Mouse (Mus musculus): ENCODE data around the gene Taar5. TPM values are rescaled to one million over a fixed set of nuclear protein-coding genes. Genes with fewer than 3 reads are reported as not detected.

The Taar5 gene
- polyA plus RNA-seq, 1 experiment from 2014 or later = not detected

- Histone ChIP-seq H3K9me3 (replicated peaks) (no peaks in the 10 kb centered on the region), H3K27me3 (ENCODE audit: low read depth, poor library complexity, severe bottlenecking) (no peaks in the 10 kb centered on the region), H3K36me3 (no peaks in the 10 kb centered on the region), H3K4me1 (no peaks in the 10 kb centered on the region), H3K4me3 (no peak overlapping the region), H3K27ac (no peak overlapping the region)
- DNase-seq (ENCODE audit: low spot score) = no peak
- 85% methylated on average over 5 of the region's 5 CpGs for WGBS
Measured at GRCm38 (mm10) chr10:23971256-23971655, 750 bp downstream of the Taar5 start.

- no peaks in the 10 kb centered on the region for H3K9me3 ChIP-seq (replicated peaks)
- H3K27me3 ChIP-seq (ENCODE audit: low read depth, poor library complexity, severe bottlenecking) = no peaks in the 10 kb centered on the region
- H3K4me3 ChIP-seq = no peak overlapping the region
- no peak overlapping the region for H3K27ac ChIP-seq
- no peaks in the 10 kb centered on the region for H3K36me3 ChIP-seq
- no peaks in the 10 kb centered on the region for H3K4me1 ChIP-seq
- DNase-seq (ENCODE audit: low spot score) = no peak
- 60% methylated on average over 4 of the region's 4 CpGs for WGBS
Measured at GRCm38 (mm10) chr10:23977958-23978357, 7.5 kb downstream of the Taar5 start.

- no peaks in the 10 kb centered on the region for H3K9me3 ChIP-seq (replicated peaks)
- H3K4me3 ChIP-seq = no peak overlapping the region
- H3K36me3 ChIP-seq = no peaks in the 10 kb centered on the region
- WGBS = 45% methylated on average over 16 of the region's 16 CpGs
- H3K4me1 ChIP-seq = no peaks in the 10 kb centered on the region
- peak; percentile 81 for DNase-seq (ENCODE audit: low spot score)
- H3K27ac ChIP-seq = no peak overlapping the region
- H3K27me3 ChIP-seq (ENCODE audit: low read depth, poor library complexity, severe bottlenecking) = no peaks in the 10 kb centered on the region
Measured at GRCm38 (mm10) chr10:23978901-23979705, 8.6 kb downstream of the Taar5 start.

- WGBS = 82% methylated on average over 8 of the region's 8 CpGs
- H3K27me3 ChIP-seq (ENCODE audit: low read depth, poor library complexity, severe bottlenecking) = no peaks in the 10 kb centered on the region
- H3K9me3 ChIP-seq (replicated peaks) = no peaks in the 10 kb centered on the region
- H3K4me1 ChIP-seq = no peaks in the 10 kb centered on the region
- H3K36me3 ChIP-seq = no peaks in the 10 kb centered on the region
- H3K27ac ChIP-seq = no peak within 1 kb of the TSS
- H3K4me3 ChIP-seq = no peak within 1 kb of the TSS
- DNase-seq (ENCODE audit: low spot score) = no peak
Measured at GRCm38 (mm10) chr10:23985546-23985945, 15.0 kb downstream of the Taar5 start, which contains the start of gene Taar6. Gene Taar6 (minus strand): TSS chr10:23985646.

- no peaks in the 10 kb centered on the region for H3K27me3 ChIP-seq (ENCODE audit: low read depth, poor library complexity, severe bottlenecking)
- no peak overlapping the region for H3K27ac ChIP-seq
- no peaks in the 10 kb centered on the region for H3K36me3 ChIP-seq
- no peak for DNase-seq (ENCODE audit: low spot score)
- 93% methylated on average over 5 of the region's 5 CpGs for WGBS
- no peaks in the 10 kb centered on the region for H3K4me1 ChIP-seq
- no peaks in the 10 kb centered on the region for H3K9me3 ChIP-seq (replicated peaks)
- no peak overlapping the region for H3K4me3 ChIP-seq
Measured at GRCm38 (mm10) chr10:23986419-23986818, 15.9 kb downstream of the Taar5 start.

GRCm38 (mm10) chr10:23993381-23993780 lies 22.9 kb downstream of the Taar5 start, which contains the start of gene Taar7a:
Gene Taar7a (minus strand): TSS chr10:23993481.
- Histone ChIP-seq H3K4me3 (no peak within 1 kb of the TSS), H3K36me3 (no peaks in the 10 kb centered on the region), H3K27ac (no peak within 1 kb of the TSS), H3K4me1 (no peaks in the 10 kb centered on the region), H3K9me3 (replicated peaks) (no peaks in the 10 kb centered on the region), H3K27me3 (ENCODE audit: low read depth, poor library complexity, severe bottlenecking) (no peaks in the 10 kb centered on the region)
- WGBS = 95% methylated on average over 3 of the region's 3 CpGs
- no peak for DNase-seq (ENCODE audit: low spot score)

- Histone ChIP-seq H3K27ac (no peak within 1 kb of the TSS), H3K36me3 (no peaks in the 10 kb centered on the region), H3K9me3 (replicated peaks) (no peaks in the 10 kb centered on the region), H3K27me3 (ENCODE audit: low read depth, poor library complexity, severe bottlenecking) (no peaks in the 10 kb centered on the region), H3K4me1 (no peaks in the 10 kb centered on the region), H3K4me3 (no peak within 1 kb of the TSS)
- DNase-seq (ENCODE audit: low spot score) = no peak
- WGBS = 98% methylated on average over 1 of the region's 1 CpGs
Measured at GRCm38 (mm10) chr10:23999639-24000038, 29.1 kb downstream of the Taar5 start, which contains the start of gene Taar7b. Gene Taar7b (plus strand): TSS chr10:23999939.

GRCm38 (mm10) chr10:24006442-24006841 lies 35.9 kb downstream of the Taar5 start:
- H3K4me3 ChIP-seq = no peak overlapping the region
- H3K27me3 ChIP-seq (ENCODE audit: low read depth, poor library complexity, severe bottlenecking) = no peaks in the 10 kb centered on the region
- H3K4me1 ChIP-seq = no peaks in the 10 kb centered on the region
- no peak overlapping the region for H3K27ac ChIP-seq
- WGBS = 90% methylated on average over 1 of the region's 1 CpGs
- no peak for DNase-seq (ENCODE audit: low spot score)
- H3K9me3 ChIP-seq (replicated peaks) = no peaks in the 10 kb centered on the region
- H3K36me3 ChIP-seq = no peaks in the 10 kb centered on the region

- no peak for DNase-seq (ENCODE audit: low spot score)
- 71% methylated on average over 2 of the region's 2 CpGs for WGBS
Measured at GRCm38 (mm10) chr10:24007034-24007433, 36.5 kb downstream of the Taar5 start.

GRCm38 (mm10) chr10:24008143-24008542 lies 37.6 kb downstream of the Taar5 start:
- 93% methylated on average over 1 of the region's 1 CpGs for WGBS
- no peaks in the 10 kb centered on the region for H3K9me3 ChIP-seq (replicated peaks)
- no peaks in the 10 kb centered on the region for H3K4me1 ChIP-seq
- no peak overlapping the region for H3K27ac ChIP-seq
- DNase-seq (ENCODE audit: low spot score) = no peak
- H3K27me3 ChIP-seq (ENCODE audit: low read depth, poor library complexity, severe bottlenecking) = no peaks in the 10 kb centered on the region
- H3K36me3 ChIP-seq = no peaks in the 10 kb centered on the region
- H3K4me3 ChIP-seq = no peak overlapping the region

More at GRCm38 (mm10) chr10:24007034-24007433, 36.5 kb downstream of the Taar5 start:
- Histone ChIP-seq H3K36me3 (no peaks in the 10 kb centered on the region), H3K4me3 (no peak overlapping the region), H3K9me3 (replicated peaks) (no peaks in the 10 kb centered on the region), H3K4me1 (no peaks in the 10 kb centered on the region), H3K27me3 (ENCODE audit: low read depth, poor library complexity, severe bottlenecking) (no peaks in the 10 kb centered on the region), H3K27ac (no peak overlapping the region)

Other genes with a start within 250 kb of the Taar5 start
- 146 and 189 TPM in 2 replicates for gene Rps12, start 183.4 kb upstream of the Taar5 start, polyA plus RNA-seq (2016; fragmentation: Nextera tagmentation; extraction: Ambion mirVana)
- 10.3 and 13.8 TPM in 2 replicates for gene Slc18b1, start 173.7 kb upstream of the Taar5 start, polyA plus RNA-seq (2016; fragmentation: Nextera tagmentation; extraction: Ambion mirVana)
- not detected in 2 replicates for gene Vnn3, start 119.2 kb upstream of the Taar5 start, polyA plus RNA-seq (2016; fragmentation: Nextera tagmentation; extraction: Ambion mirVana)
- 0.43 and 0.68 TPM in 2 replicates for gene Vnn1, start 76.0 kb upstream of the Taar5 start, polyA plus RNA-seq (2016; fragmentation: Nextera tagmentation; extraction: Ambion mirVana)
- not detected in 2 replicates for gene Taar1, start 50.4 kb upstream of the Taar5 start, polyA plus RNA-seq (2016; fragmentation: Nextera tagmentation; extraction: Ambion mirVana)
- gene Taar2, start 32.1 kb upstream of the Taar5 start, polyA plus RNA-seq (2016; fragmentation: Nextera tagmentation; extraction: Ambion mirVana) = not detected in 2 replicates
- not detected in 2 replicates for gene Taar3, start 21.1 kb upstream of the Taar5 start, polyA plus RNA-seq (2016; fragmentation: Nextera tagmentation; extraction: Ambion mirVana)
- gene Taar4, start 10.2 kb upstream of the Taar5 start, polyA plus RNA-seq (2016; fragmentation: Nextera tagmentation; extraction: Ambion mirVana) = not detected in 2 replicates
- not detected in 2 replicates for gene Taar6, start 14.9 kb downstream of the Taar5 start, polyA plus RNA-seq (2016; fragmentation: Nextera tagmentation; extraction: Ambion mirVana)
- gene Taar7a, start 22.8 kb downstream of the Taar5 start, polyA plus RNA-seq (2016; fragmentation: Nextera tagmentation; extraction: Ambion mirVana) = not detected in 2 replicates
- gene Taar7b, start 29.2 kb downstream of the Taar5 start, polyA plus RNA-seq (2016; fragmentation: Nextera tagmentation; extraction: Ambion mirVana) = not detected in 2 replicates
- gene Taar7d, start 56.5 kb downstream of the Taar5 start, polyA plus RNA-seq (2016; fragmentation: Nextera tagmentation; extraction: Ambion mirVana) = not detected in 2 replicates
- gene Taar7e, start 66.9 kb downstream of the Taar5 start, polyA plus RNA-seq (2016; fragmentation: Nextera tagmentation; extraction: Ambion mirVana) = not detected in 2 replicates
- not detected in 2 replicates for gene Taar7f, start 78.8 kb downstream of the Taar5 start, polyA plus RNA-seq (2016; fragmentation: Nextera tagmentation; extraction: Ambion mirVana)
- gene Taar8a, start 105.8 kb downstream of the Taar5 start, polyA plus RNA-seq (2016; fragmentation: Nextera tagmentation; extraction: Ambion mirVana) = not detected in 2 replicates
- gene Taar8b, start 121.6 kb downstream of the Taar5 start, polyA plus RNA-seq (2016; fragmentation: Nextera tagmentation; extraction: Ambion mirVana) = not detected in 2 replicates
- not detected in 2 replicates for gene Taar8c, start 131.2 kb downstream of the Taar5 start, polyA plus RNA-seq (2016; fragmentation: Nextera tagmentation; extraction: Ambion mirVana)
- not detected in 2 replicates for gene Taar9, start 138.8 kb downstream of the Taar5 start, polyA plus RNA-seq (2016; fragmentation: Nextera tagmentation; extraction: Ambion mirVana)
- gene Stx7, start 178.6 kb downstream of the Taar5 start, polyA plus RNA-seq (2016; fragmentation: Nextera tagmentation; extraction: Ambion mirVana) = 23.7 and 34.1 TPM in 2 replicates